Mouse (Mus musculus) forebrain, embryonic 11.5 days (tissue): Measurements from ENCODE around the gene E130308A19Rik. TPM values are rescaled to one million over a fixed set of nuclear protein-coding genes. Genes with fewer than 3 reads are reported as not detected.

Experiments used
- ATAC-seq: fragments of 200-750 bp; cut with Nextera tagmentation; replicated peaks from 2 replicates; pipeline ENCODE4 v1.8.0; 2017; ENCODE audit warnings: moderate TSS enrichment; ENCODE audit not compliant: low FRiP score
- DNase-seq: peaks from one replicate; pipeline ENCODE4 v3.0.0-alpha.2; 2017; ENCODE audit warnings: low spot score
- H3K27ac ChIP-seq: fragments of 300-500 bp; sonication (generic); 2 replicates; pipeline ENCODE4 v1.5.1; 2014; ENCODE audit warnings: low read depth, low read length
- H3K27me3 ChIP-seq: fragments of 300-500 bp; sonication (generic); 2 replicates; pipeline ENCODE4 v1.6.1; 2014; ENCODE audit warnings: mild to moderate bottlenecking, low read length, mixed read lengths; ENCODE audit not compliant: control insufficient read depth, insufficient read depth
- H3K36me3 ChIP-seq: fragments of 300-500 bp; sonication (generic); 2 replicates; pipeline ENCODE4 v1.6.1; 2014; ENCODE audit warnings: mild to moderate bottlenecking, low read length, moderate library complexity, mixed read lengths; ENCODE audit not compliant: control insufficient read depth, insufficient read depth
- H3K4me1 ChIP-seq: fragments of 300-500 bp; sonication (generic); replicated peaks from 2 replicates; pipeline ENCODE4 v1.6.1; 2014; ENCODE audit warnings: low read length, mixed read lengths; ENCODE audit not compliant: control insufficient read depth, insufficient read depth
- H3K4me2 ChIP-seq: fragments of 300-500 bp; sonication (generic); 2 replicates; pipeline ENCODE4 v1.6.1; 2014; ENCODE audit warnings: low read depth, mild to moderate bottlenecking, low read length, moderate library complexity, mixed read lengths; ENCODE audit not compliant: severe bottlenecking
- H3K4me3 ChIP-seq: fragments of 300-500 bp; sonication (generic); 2 replicates; pipeline ENCODE4 v1.5.1; 2014; ENCODE audit warnings: low read depth, low read length
- H3K9ac ChIP-seq: fragments of 300-500 bp; sonication (generic); 2 replicates; pipeline ENCODE4 v1.6.1; 2014; ENCODE audit warnings: low read length
- H3K9me3 ChIP-seq: fragments of 300-500 bp; sonication (generic); 2 replicates; pipeline ENCODE4 v1.6.1; 2016; ENCODE audit warnings: low read length, mixed read lengths; ENCODE audit not compliant: control insufficient read depth
- WGBS: fragments of 180-500 bp; shearing (Covaris S2); extraction: QIAGEN DNeasy Blood & Tissue Kit; methylation state at CpG from one replicate; pipeline ENCODE4 v1.1.7; 2014; 5-methylcytosine and 5-hydroxymethylcytosine counted together
- polyA plus RNA-seq: library from polyadenylated mRNA; unstranded; fragments of >200 nt; fragmentation: Nextera tagmentation; extraction: Ambion mirVana; gene quantifications from 2 replicates; pipeline ENCODE4 v1.2.1, GENCODE M21; 2014

The E130308A19Rik gene
- polyA plus RNA-seq, 1 experiment from 2014 or later = 53.7 TPM

DNA sequence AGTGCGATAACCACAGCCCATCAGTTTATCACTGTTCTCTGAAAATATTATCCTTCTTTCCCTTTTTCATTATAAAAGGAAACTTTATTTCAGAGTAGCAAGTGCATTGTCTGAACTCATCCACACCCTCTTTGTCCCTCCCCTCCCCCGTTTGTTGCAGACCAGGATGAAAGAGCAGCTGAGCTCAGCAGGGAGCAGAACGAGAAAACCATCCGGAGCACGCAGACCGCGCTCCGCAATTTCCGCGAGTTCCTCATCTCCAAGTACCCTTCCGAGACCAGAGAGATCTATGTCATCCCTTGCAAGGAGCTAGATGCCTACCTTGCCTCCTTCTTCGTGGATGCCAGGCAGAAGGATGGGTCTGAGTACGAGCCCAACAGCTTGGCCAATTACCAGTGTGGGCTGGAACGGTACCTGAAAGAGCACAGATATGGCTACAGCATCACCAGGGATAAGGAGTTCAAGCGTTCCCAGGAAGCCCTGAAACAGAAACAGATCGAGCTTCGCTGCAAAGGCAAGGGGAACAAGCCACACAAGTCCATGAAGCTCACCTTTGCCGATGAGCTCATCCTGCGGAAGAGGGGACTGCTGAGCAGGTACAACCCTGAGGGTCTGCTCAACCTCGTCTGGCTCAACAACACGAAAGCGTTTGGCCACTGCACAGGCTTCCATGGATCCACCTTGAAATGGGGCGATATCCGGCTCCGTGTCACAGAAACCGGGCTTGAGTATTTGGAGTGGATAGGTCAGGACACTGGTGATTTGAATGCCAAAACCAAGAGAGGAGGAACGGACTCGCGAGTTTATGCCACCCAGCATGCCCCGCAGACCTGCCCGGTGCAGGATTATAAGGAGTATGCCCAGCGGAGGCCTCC is 93.7 kb downstream of the E130308A19Rik start:
- no peaks in the 10 kb centered on the region for H3K36me3 ChIP-seq
- no peaks in the 10 kb centered on the region for H3K27me3 ChIP-seq
- no peaks in the 10 kb centered on the region for H3K9me3 ChIP-seq
- H3K4me2 ChIP-seq = no peak overlapping the region
- DNase-seq = no peak
- no peak overlapping the region for H3K27ac ChIP-seq
- H3K4me3 ChIP-seq = no peak overlapping the region
- 86% methylated on average over 32 of the region's 32 CpGs for WGBS
- no peak for ATAC-seq
- no peak overlapping the region for H3K9ac ChIP-seq
- H3K4me1 ChIP-seq = 0 out of 2 replicates have a peak, but pooled peaks cover 2% of the 10 kb centered on the region

GRCm38 (mm10) chr4:59721811-59722210 is 95.8 kb downstream of the E130308A19Rik start:
- H3K36me3 ChIP-seq = no peaks in the 10 kb centered on the region
- H3K9me3 ChIP-seq = no peaks in the 10 kb centered on the region
- H3K4me3 ChIP-seq = no peak overlapping the region
- ATAC-seq (no peak), DNase-seq (no peak)
- H3K9ac ChIP-seq = no peak overlapping the region
- H3K4me2 ChIP-seq = no peak overlapping the region
- no peaks in the 10 kb centered on the region for H3K27me3 ChIP-seq
- no peaks in the 10 kb centered on the region for H3K4me1 ChIP-seq
- 93% methylated on average over 3 of the region's 3 CpGs for WGBS
- H3K27ac ChIP-seq = no peak overlapping the region

GRCm38 (mm10) chr4:59725579-59725978 is 99.6 kb downstream of the E130308A19Rik start:
- Histone ChIP-seq H3K36me3 (no peaks in the 10 kb centered on the region), H3K27me3 (no peaks in the 10 kb centered on the region), H3K4me2 (no peak overlapping the region), H3K9ac (no peak overlapping the region), H3K4me1 (no peaks in the 10 kb centered on the region), H3K4me3 (no peak overlapping the region), H3K27ac (no peak overlapping the region), H3K9me3 (no peaks in the 10 kb centered on the region)
- WGBS = 91% methylated on average over 4 of the region's 4 CpGs
- DNase-seq (no peak), ATAC-seq (no peak)

DNA sequence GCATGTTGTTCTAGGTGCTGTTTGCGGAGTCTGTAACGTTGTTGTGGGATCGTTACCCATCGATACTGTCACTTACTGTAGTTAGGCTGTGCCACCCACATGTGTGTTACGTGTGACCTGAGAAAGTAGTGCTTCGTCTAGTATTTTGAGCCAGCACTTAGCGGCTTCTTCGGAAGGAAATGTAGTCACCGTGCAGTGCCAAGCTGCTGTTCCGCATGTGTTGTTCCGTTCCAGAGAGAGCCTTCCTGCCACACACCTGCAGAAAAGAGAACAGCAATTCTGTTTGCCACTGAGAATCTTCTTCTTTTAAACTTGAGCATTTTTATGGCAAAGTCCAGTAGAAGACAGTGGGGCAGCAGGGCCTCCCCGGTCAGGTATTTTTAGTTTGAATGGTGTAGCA is 100.5 kb downstream of the E130308A19Rik start:
- H3K4me1 ChIP-seq = no peaks in the 10 kb centered on the region
- no peak overlapping the region for H3K27ac ChIP-seq
- H3K4me3 ChIP-seq = no peak overlapping the region
- H3K36me3 ChIP-seq = no peaks in the 10 kb centered on the region
- H3K9ac ChIP-seq = no peak overlapping the region
- no peak overlapping the region for H3K4me2 ChIP-seq
- ATAC-seq = no peak
- no peaks in the 10 kb centered on the region for H3K9me3 ChIP-seq
- no peaks in the 10 kb centered on the region for H3K27me3 ChIP-seq
- 95% methylated on average over 12 of the region's 12 CpGs for WGBS
- DNase-seq = no peak

GRCm38 (mm10) chr4:59727187-59727877 is 101.3 kb downstream of the E130308A19Rik start:
- Histone ChIP-seq H3K27me3 (no peaks in the 10 kb centered on the region), H3K4me1 (no peaks in the 10 kb centered on the region), H3K9ac (no peak overlapping the region), H3K9me3 (no peaks in the 10 kb centered on the region), H3K27ac (no peak overlapping the region), H3K4me3 (no peak overlapping the region), H3K36me3 (no peaks in the 10 kb centered on the region), H3K4me2 (no peak overlapping the region)
- DNase-seq (no peak), ATAC-seq (no peak)
- WGBS = 40% methylated on average over 5 of the region's 5 CpGs

- Histone ChIP-seq H3K9me3 (no peaks in the 10 kb centered on the region), H3K9ac (no peak overlapping the region), H3K27ac (no peak overlapping the region), H3K4me3 (no peak overlapping the region), H3K36me3 (no peaks in the 10 kb centered on the region), H3K27me3 (no peaks in the 10 kb centered on the region), H3K4me1 (no peaks in the 10 kb centered on the region), H3K4me2 (no peak overlapping the region)
- 86% methylated on average over 9 of the region's 9 CpGs for WGBS
- no peak for DNase-seq
- ATAC-seq = no peak
Observed at GRCm38 (mm10) chr4:59727878-59728261, 101.9 kb downstream of the E130308A19Rik start.

DNA sequence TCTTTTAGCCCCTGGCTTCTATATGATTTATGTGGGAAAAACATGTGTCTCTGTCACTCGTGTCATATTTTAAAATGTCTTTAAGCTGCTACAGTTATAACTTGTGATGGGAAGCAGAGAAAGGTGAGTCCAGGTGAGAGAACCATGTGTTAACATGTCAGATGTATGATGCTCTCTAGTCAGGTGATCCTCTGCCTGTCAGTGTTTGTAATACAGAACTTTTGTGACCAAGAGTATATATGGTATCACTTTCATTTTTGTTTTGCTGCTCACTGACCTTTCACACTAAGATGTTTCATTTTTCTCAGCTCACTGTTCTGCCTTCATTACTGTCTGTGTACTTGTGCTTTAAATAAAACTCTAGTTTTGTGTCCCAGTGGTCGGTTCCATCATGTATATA is 102.8 kb downstream of the E130308A19Rik start:
- H3K36me3 ChIP-seq = no peaks in the 10 kb centered on the region
- 88% methylated on average over 2 of the region's 2 CpGs for WGBS

GRCm38 (mm10) chr4:59731544-59731943 is 105.5 kb downstream of the E130308A19Rik start:
- H3K9me3 ChIP-seq = no peaks in the 10 kb centered on the region
- ATAC-seq (no peak), DNase-seq (no peak)
- H3K9ac ChIP-seq = no peak overlapping the region
- WGBS = 90% methylated on average over 7 of the region's 7 CpGs
- no peaks in the 10 kb centered on the region for H3K36me3 ChIP-seq
- H3K4me1 ChIP-seq = no peaks in the 10 kb centered on the region
- H3K4me3 ChIP-seq = no peak overlapping the region
- no peaks in the 10 kb centered on the region for H3K27me3 ChIP-seq
- H3K4me2 ChIP-seq = no peak overlapping the region
- no peak overlapping the region for H3K27ac ChIP-seq

More for the DNA sequence above, 102.8 kb downstream of the E130308A19Rik start:
- Histone ChIP-seq H3K27me3 (no peaks in the 10 kb centered on the region), H3K4me2 (no peak overlapping the region), H3K9me3 (no peaks in the 10 kb centered on the region), H3K9ac (no peak overlapping the region), H3K27ac (no peak overlapping the region), H3K4me1 (no peaks in the 10 kb centered on the region), H3K4me3 (no peak overlapping the region)
- no peak for ATAC-seq
- DNase-seq = no peak
